Mouse (Mus musculus): ENCODE measurements around the gene Cuedc1. TPM values are rescaled to one million over a fixed set of nuclear protein-coding genes. Genes with fewer than 3 reads are reported as not detected.

Gene Cuedc1
- total and polyA plus RNA-seq, 2 experiments from 2014 or later: 17.0 to 19.2 TPM

DNA sequence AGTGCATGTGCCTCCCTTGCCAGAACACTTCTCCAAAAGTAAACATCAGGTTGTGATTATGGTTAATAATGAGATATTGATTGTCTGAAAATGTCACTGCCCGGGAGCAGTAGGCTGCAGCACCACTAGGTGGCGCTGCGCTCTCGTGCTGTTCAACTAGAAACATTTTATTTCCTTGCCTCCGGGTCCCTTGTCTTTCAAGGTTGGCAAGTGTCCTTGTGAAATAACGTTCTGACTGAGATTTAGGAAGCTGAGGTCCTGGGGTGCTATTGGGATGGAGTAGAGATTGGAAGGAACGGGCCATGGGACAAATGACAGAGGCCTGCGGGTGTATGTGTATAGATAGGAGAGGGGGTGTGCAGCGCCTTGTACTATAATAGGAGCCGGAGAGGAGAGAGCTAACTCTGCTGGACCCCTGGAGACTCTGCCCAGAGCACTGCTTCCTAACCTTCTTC, 118.4 kb downstream of the Cuedc1 start:
- peak; percentile 75 for DNase-seq (ENCODE audit: low spot score)

DNA sequence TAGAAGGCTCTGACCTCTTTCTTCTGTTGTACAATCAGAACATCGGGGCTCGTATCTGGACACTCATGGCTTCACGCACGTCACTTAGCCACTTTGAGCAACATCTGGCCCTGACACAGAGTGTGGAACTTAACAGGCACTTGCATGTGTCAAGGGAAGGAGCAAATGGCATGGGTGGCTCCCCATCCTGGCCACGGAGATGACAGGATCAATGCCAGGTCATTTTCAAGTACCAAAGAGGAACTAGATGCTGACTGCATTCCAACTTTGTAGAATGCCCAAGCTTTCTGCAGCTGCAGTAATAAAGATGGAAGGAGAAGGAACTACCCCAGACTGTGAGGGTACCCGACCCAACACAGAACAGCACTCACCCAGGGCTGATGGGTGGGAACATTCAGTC, 120.3 kb downstream of the Cuedc1 start:
- peaks cover 28% of the 10 kb centered on the region for H3K4me1 ChIP-seq (ENCODE audit: control insufficient read depth, insufficient read depth)
- no peak overlapping the region for H3K27ac ChIP-seq (ENCODE audit: low read depth)
- H3K4me3 ChIP-seq (ENCODE audit: low read depth, low read length): no peak overlapping the region
- ATAC-seq (ENCODE audit: insufficient read depth, low read depth) (no peak), DNase-seq (ENCODE audit: low spot score) (no peak)
- no peaks in the 10 kb centered on the region for H3K27me3 ChIP-seq (ENCODE audit: control insufficient read depth, insufficient read depth, low read length)
- 48% methylated on average over 6 of the region's 6 CpGs for WGBS
- no peak overlapping the region for H3K4me2 ChIP-seq (ENCODE audit: low read depth, low read length)
- no peaks in the 10 kb centered on the region for H3K36me3 ChIP-seq (replicated peaks; ENCODE audit: control insufficient read depth, insufficient read depth, low read length)
- no peak for TF ChIP-seq CTCF (IDR thresholded peaks at IDR 0.05; ENCODE audit: low read depth)
- H3K9ac ChIP-seq (replicated peaks; ENCODE audit: low read depth, low read length): no peak overlapping the region
- H3K9me3 ChIP-seq (replicated peaks; ENCODE audit: control insufficient read depth, low read length): no peaks in the 10 kb centered on the region

More for the DNA sequence above, 118.4 kb downstream of the Cuedc1 start:
- Histone ChIP-seq H3K27ac (ENCODE audit: low read depth) (peak overlapping the region; percentile 96), H3K4me2 (ENCODE audit: low read depth, low read length) (peak overlapping the region; percentile 55), H3K9me3 (replicated peaks; ENCODE audit: control insufficient read depth, low read length) (no peaks in the 10 kb centered on the region), H3K4me3 (ENCODE audit: low read depth, low read length) (peak overlapping the region; percentile 25), H3K9ac (replicated peaks; ENCODE audit: low read depth, low read length) (no peak overlapping the region), H3K27me3 (ENCODE audit: control insufficient read depth, insufficient read depth, low read length) (no peaks in the 10 kb centered on the region), H3K4me1 (ENCODE audit: control insufficient read depth, insufficient read depth) (peaks cover 17% of the 10 kb centered on the region), H3K36me3 (replicated peaks; ENCODE audit: control insufficient read depth, insufficient read depth, low read length) (peaks cover 5% of the 10 kb centered on the region)
- 12% methylated on average over 10 of the region's 10 CpGs for WGBS
- no peak for ATAC-seq (ENCODE audit: insufficient read depth, low read depth)
- no peak for TF ChIP-seq EP300 (IDR thresholded peaks at IDR 0.05; ENCODE audit: low read depth)
- TF ChIP-seq CTCF (IDR thresholded peaks at IDR 0.05; ENCODE audit: low read depth): peak; percentile 94

DNA sequence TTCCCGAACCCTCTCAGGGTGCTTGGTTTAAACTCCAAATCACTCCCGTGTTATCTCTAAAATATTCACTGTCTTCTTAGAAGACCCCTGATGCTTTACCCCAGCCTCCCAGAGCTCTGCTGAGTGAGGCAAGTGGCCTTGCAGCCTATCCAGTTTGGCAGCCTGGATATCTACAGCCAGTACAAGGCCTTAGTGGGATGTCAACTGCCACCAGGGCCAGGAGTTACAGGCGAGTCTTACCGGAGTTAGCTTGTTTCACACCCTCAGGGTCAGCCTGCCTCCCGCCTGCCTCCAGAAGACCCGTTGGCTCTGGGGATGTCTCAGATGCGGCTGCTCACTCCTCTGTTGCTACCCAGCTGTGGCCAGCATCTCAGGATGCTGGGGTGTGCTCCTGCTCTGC, 120.7 kb downstream of the Cuedc1 start:
- H3K27me3 ChIP-seq (ENCODE audit: control insufficient read depth, insufficient read depth, low read length): no peaks in the 10 kb centered on the region
- no peak overlapping the region for H3K4me3 ChIP-seq (ENCODE audit: low read depth, low read length)
- WGBS: 53% methylated on average over 7 of the region's 7 CpGs
- no peaks in the 10 kb centered on the region for H3K9me3 ChIP-seq (replicated peaks; ENCODE audit: control insufficient read depth, low read length)
- ATAC-seq (ENCODE audit: insufficient read depth, low read depth) (no peak), DNase-seq (ENCODE audit: low spot score) (no peak)
- H3K27ac ChIP-seq (ENCODE audit: low read depth): no peak overlapping the region
- H3K4me2 ChIP-seq (ENCODE audit: low read depth, low read length): no peak overlapping the region
- TF ChIP-seq CTCF (IDR thresholded peaks at IDR 0.05; ENCODE audit: low read depth): no peak
- TF ChIP-seq EP300 (IDR thresholded peaks at IDR 0.05; ENCODE audit: low read depth): no peak
- no peak overlapping the region for H3K9ac ChIP-seq (replicated peaks; ENCODE audit: low read depth, low read length)
- peaks cover 27% of the 10 kb centered on the region for H3K4me1 ChIP-seq (ENCODE audit: control insufficient read depth, insufficient read depth)
- H3K36me3 ChIP-seq (replicated peaks; ENCODE audit: control insufficient read depth, insufficient read depth, low read length): no peaks in the 10 kb centered on the region

DNA sequence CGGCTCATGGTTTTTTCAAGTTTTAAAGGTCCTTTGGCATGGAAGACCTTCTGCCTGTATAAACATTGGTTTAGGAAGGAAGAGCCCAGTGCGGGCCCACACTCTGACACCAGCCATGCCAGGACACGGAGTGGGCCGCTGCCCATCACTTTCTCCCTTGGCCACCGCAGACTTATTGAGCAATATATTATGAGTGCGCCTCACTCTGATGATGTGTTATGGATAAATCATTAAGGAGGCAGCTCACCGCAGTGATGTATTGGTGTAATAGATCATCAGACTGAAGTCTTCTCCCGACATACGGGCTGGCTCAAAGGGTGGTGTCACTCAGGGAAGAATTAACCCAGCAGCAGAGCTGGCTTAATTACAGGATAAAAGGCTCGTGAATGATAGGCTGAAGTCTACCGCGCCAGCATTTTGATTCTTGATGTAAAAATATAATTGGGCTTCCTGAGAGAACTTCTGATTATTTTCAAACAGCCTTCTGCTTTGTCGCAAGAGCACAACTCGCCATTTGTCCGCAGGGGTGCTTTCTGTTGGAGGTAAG, 124.1 kb downstream of the Cuedc1 start:
- H3K36me3 ChIP-seq (replicated peaks; ENCODE audit: control insufficient read depth, insufficient read depth, low read length): 0 out of 2 replicates have a peak, but pooled peaks cover 3% of the 10 kb centered on the region
- peaks cover 10% of the 10 kb centered on the region for H3K4me1 ChIP-seq (ENCODE audit: control insufficient read depth, insufficient read depth)
- H3K9me3 ChIP-seq (replicated peaks; ENCODE audit: control insufficient read depth, low read length): no peaks in the 10 kb centered on the region
- no peak overlapping the region for H3K4me3 ChIP-seq (ENCODE audit: low read depth, low read length)
- WGBS: 77% methylated on average over 15 of the region's 15 CpGs
- peak overlapping the region; percentile 49 for H3K27ac ChIP-seq (ENCODE audit: low read depth)
- TF ChIP-seq EP300 (IDR thresholded peaks at IDR 0.05; ENCODE audit: low read depth) (no peak), CTCF (IDR thresholded peaks at IDR 0.05; ENCODE audit: low read depth) (no peak)
- no peak for DNase-seq (ENCODE audit: low spot score)
- no peak overlapping the region for H3K4me2 ChIP-seq (ENCODE audit: low read depth, low read length)
- H3K9ac ChIP-seq (replicated peaks; ENCODE audit: low read depth, low read length): no peak overlapping the region
- no peaks in the 10 kb centered on the region for H3K27me3 ChIP-seq (ENCODE audit: control insufficient read depth, insufficient read depth, low read length)
- no peak for ATAC-seq (ENCODE audit: insufficient read depth, low read depth)

DNA sequence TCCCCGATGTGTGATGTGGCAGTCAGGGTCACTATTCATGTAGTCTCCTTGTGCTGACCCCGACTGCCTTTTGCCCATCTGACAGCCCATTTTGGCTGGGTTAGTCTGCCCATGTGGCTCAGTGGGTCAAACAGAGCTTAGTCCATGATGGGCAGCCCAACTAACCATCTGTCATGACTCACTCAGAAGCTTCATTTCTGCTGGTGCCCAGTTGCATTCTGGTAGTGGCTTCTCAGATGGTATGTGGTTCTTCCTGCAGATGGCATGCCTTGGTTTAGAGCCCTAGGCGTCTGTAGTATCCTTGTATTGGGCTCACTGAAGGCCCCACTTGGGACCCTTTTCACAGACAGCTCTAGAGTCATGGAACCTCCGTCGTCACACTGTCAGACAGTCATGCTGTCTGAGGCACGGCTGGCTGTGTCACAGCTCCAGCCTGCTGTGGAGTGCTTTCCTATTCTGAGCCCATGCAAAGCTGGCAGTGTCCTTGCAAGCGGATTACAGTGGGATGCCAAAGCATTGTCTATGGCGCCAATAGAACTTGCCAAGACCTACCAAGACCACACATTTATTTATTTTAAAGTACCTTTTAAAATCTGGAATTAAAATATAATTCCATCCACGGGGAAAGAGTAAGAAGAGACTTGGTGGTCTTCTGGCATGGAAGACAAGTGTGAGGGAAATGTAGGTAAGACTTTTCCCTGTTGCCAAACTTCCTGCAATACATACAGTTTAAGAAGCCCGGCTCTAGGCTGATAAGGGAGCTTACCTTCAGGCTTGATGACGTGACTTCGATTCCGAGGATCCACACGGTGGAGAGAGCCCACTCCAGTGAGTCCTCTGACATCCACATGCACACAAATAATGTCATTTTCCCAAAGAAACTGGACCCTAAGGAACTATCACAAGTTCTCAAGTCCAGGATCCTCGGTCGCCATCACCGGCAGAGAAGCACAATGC, 129.4 kb downstream of the Cuedc1 start:
- Histone ChIP-seq H3K4me3 (ENCODE audit: low read depth, low read length) (no peak overlapping the region), H3K27ac (ENCODE audit: low read depth) (no peak overlapping the region), H3K36me3 (replicated peaks; ENCODE audit: control insufficient read depth, insufficient read depth, low read length) (0 out of 2 replicates have a peak, but pooled peaks cover 3% of the 10 kb centered on the region), H3K4me1 (ENCODE audit: control insufficient read depth, insufficient read depth) (peaks cover 5% of the 10 kb centered on the region), H3K27me3 (ENCODE audit: control insufficient read depth, insufficient read depth, low read length) (no peaks in the 10 kb centered on the region), H3K9me3 (replicated peaks; ENCODE audit: control insufficient read depth, low read length) (no peaks in the 10 kb centered on the region), H3K9ac (replicated peaks; ENCODE audit: low read depth, low read length) (no peak overlapping the region), H3K4me2 (ENCODE audit: low read depth, low read length) (no peak overlapping the region)
- 81% methylated on average over 17 of the region's 17 CpGs for WGBS
- no peak for ATAC-seq (ENCODE audit: insufficient read depth, low read depth)
- TF ChIP-seq EP300 (IDR thresholded peaks at IDR 0.05; ENCODE audit: low read depth) (no peak), CTCF (IDR thresholded peaks at IDR 0.05; ENCODE audit: low read depth) (no peak)
- no peak for DNase-seq (ENCODE audit: low spot score)
